Mouse (Mus musculus): Measurements from ENCODE around the gene Id3.

Id3 gene

GRCm38 (mm10) chr4:136129842-136130241 is 13.5 kb upstream of the Id3 start:
- H3K4me1 ChIP-seq (replicated peaks; ENCODE audit: low read depth, low read length), result peaks cover 14% of the 10 kb centered on the region
- no peaks in the 10 kb centered on the region for H3K36me3 ChIP-seq (ENCODE audit: insufficient read depth, low read length)
- TF ChIP-seq POU5F1 (IDR thresholded peaks at IDR 0.05; ENCODE audit: borderline replicate concordance, low read length), result no peak
- peak; percentile 44 for TF ChIP-seq CTCF (conservative IDR thresholded peaks at IDR 0.05; ENCODE audit: low read length)
- H3K27me3 ChIP-seq (ENCODE audit: insufficient read depth, low read length), result peaks cover 70% of the 10 kb centered on the region
- no peak overlapping the region for H3K4me3 ChIP-seq (replicated peaks; ENCODE audit: low read length)
- H3K9me3 ChIP-seq (ENCODE audit: low read length), result 0 out of 2 replicates have a peak, but pooled peaks cover 4% of the 10 kb centered on the region

GRCm38 (mm10) chr4:136133801-136134200 is 9.5 kb upstream of the Id3 start:
- H3K9me3 ChIP-seq (ENCODE audit: low read length), result 0 out of 2 replicates have a peak, but pooled peaks cover 4% of the 10 kb centered on the region
- no peaks in the 10 kb centered on the region for H3K36me3 ChIP-seq (ENCODE audit: insufficient read depth, low read length)
- no peak overlapping the region for H3K4me3 ChIP-seq (replicated peaks; ENCODE audit: low read length)
- TF ChIP-seq POU5F1 (IDR thresholded peaks at IDR 0.05; ENCODE audit: borderline replicate concordance, low read length) (no peak), CTCF (conservative IDR thresholded peaks at IDR 0.05; ENCODE audit: low read length) (no peak), NANOG (IDR thresholded peaks at IDR 0.05; ENCODE audit: borderline replicate concordance, low read length) (no peak)
- peaks cover 89% of the 10 kb centered on the region for H3K27me3 ChIP-seq (ENCODE audit: insufficient read depth, low read length)
- peaks cover 26% of the 10 kb centered on the region for H3K4me1 ChIP-seq (replicated peaks; ENCODE audit: low read depth, low read length)

DNA sequence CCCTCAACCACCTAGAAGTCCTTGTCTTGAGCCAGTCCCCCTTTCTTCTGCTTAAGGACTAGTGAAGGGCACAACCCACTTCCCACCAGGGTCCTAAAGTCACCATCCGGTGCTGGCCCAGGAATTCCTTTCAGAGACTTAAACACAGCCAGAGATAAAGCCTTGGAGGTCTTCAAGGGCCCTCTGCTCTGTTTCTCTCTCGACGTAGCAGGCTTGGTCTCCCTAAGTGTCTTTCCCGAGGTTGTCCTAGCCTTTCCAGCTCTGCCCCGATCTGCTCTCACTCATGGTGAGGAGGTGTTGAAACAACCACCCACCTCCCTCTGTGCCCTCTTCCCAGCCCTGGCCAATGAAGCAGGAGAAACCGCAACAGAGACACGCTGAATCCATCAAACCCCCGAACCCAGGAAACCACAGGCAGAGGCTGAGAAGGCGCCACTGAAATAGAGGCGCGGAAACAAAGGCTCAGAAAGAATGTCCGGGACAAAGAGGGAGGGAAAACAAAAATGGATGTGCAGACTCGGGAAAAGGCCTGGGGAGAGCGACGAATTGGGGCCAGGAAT is 8.8 kb upstream of the Id3 start:
- peaks cover 91% of the 10 kb centered on the region for H3K27me3 ChIP-seq (ENCODE audit: insufficient read depth, low read length)
- H3K4me1 ChIP-seq (replicated peaks; ENCODE audit: low read depth, low read length), result peaks cover 27% of the 10 kb centered on the region
- H3K36me3 ChIP-seq (ENCODE audit: insufficient read depth, low read length), result no peaks in the 10 kb centered on the region
- peak overlapping the region; percentile 74 for H3K4me3 ChIP-seq (replicated peaks; ENCODE audit: low read length)
- H3K9me3 ChIP-seq (ENCODE audit: low read length), result 0 out of 2 replicates have a peak, but pooled peaks cover 4% of the 10 kb centered on the region
- TF ChIP-seq CTCF (conservative IDR thresholded peaks at IDR 0.05; ENCODE audit: low read length) (no peak), NANOG (IDR thresholded peaks at IDR 0.05; ENCODE audit: borderline replicate concordance, low read length) (no peak), POU5F1 (IDR thresholded peaks at IDR 0.05; ENCODE audit: borderline replicate concordance, low read length) (no peak)

DNA sequence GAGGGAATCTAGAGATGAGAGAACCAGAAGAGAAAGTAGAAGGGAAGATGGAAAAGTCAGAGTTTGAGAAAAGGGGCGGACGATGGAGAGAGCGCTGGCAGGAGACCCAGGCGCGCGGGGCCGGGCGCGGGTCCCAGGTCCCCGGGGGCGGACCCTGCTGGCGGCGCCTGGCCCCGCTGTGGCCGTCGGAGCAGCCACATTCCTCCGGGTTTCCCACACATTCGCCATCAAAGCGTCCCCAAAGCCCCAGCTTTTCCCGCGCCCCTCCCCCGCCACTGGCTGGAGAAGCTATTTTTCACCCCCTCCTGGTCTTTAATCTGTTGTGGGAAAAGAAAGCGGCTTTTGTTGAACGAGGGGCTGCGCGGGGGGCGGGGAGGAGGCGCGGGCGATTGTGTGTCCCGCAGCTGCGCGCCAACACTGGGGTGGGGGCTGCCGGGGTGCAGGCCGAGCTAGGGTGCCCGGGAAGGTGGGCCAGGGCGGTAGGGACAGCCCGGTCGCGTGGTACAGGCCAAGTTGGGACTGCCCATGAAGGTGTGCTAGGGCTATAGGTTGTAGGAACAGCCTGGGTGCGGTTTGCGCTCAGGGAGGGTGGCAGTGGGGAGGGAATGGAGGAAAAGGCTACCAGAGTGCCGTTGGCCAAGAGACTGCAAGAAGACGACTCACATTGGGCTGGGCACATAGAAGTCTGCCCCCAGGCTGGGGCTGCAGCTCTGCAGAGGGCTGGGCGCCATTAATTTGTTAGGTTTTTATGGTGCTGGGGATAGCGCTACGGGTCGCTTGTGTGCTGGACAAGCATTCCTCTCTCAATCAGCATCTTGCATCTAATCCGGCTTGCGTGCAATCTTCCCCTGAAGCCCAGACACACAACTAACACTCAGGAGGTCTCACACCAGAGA is 8.1 kb upstream of the Id3 start:
- Histone ChIP-seq H3K4me1 (replicated peaks; ENCODE audit: low read depth, low read length) (peaks cover 34% of the 10 kb centered on the region), H3K36me3 (ENCODE audit: insufficient read depth, low read length) (no peaks in the 10 kb centered on the region), H3K4me3 (replicated peaks; ENCODE audit: low read length) (peak overlapping the region; percentile 74), H3K9me3 (ENCODE audit: low read length) (no peaks in the 10 kb centered on the region), H3K27me3 (ENCODE audit: insufficient read depth, low read length) (peaks cover 90% of the 10 kb centered on the region)
- TF ChIP-seq NANOG (IDR thresholded peaks at IDR 0.05; ENCODE audit: borderline replicate concordance, low read length) (no peak), POU5F1 (IDR thresholded peaks at IDR 0.05; ENCODE audit: borderline replicate concordance, low read length) (no peak), CTCF (conservative IDR thresholded peaks at IDR 0.05; ENCODE audit: low read length) (no peak)

DNA sequence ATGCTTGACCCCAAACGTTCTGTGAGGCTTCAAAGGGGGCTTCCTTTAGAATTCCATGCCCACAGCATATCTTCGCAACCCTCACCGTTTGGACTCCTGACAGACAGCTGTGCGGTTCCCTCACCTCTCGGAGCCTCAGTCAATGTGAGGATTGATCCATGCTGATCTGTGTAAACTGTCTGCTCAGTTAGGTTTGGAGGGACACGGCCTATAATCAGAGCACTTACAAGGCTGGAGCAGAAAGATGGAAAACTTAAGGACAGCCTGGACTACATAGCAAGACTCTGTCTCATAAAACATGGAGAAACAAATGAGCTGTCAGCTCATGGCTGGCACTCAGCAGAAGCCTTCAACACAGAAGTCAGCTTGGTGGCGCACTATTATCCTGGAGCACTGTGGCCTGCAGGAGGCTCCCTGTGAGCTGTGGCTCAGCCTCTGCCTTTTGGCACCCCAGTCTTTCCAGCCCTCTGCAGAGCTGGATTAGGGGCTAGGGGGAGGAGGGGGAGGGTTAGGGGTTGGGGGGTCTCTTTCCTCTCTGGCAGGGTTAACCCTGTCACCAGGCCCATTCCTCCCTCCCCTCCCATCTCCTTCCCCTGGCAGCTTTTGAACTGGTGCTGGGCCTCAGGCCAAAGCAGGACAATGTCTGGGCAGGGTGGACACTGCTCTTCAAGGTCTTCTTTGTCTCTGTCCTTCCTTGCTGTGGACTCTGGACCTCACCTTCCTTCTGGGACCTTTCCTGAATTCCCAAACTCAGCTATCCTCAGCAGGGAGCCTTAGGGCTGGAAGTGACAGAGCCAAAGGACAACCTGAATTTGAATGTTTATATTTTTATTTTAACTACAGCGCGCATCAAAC is 7.2 kb upstream of the Id3 start:
- Histone ChIP-seq H3K4me3 (replicated peaks; ENCODE audit: low read length) (0 out of 2 replicates have a peak overlapping the region, but pooled peaks have one; percentile 74), H3K9me3 (ENCODE audit: low read length) (no peaks in the 10 kb centered on the region), H3K36me3 (ENCODE audit: insufficient read depth, low read length) (no peaks in the 10 kb centered on the region), H3K4me1 (replicated peaks; ENCODE audit: low read depth, low read length) (peaks cover 41% of the 10 kb centered on the region), H3K27me3 (ENCODE audit: insufficient read depth, low read length) (peaks cover 89% of the 10 kb centered on the region)
- TF ChIP-seq CTCF (conservative IDR thresholded peaks at IDR 0.05; ENCODE audit: low read length) (no peak), NANOG (IDR thresholded peaks at IDR 0.05; ENCODE audit: borderline replicate concordance, low read length) (no peak), POU5F1 (IDR thresholded peaks at IDR 0.05; ENCODE audit: borderline replicate concordance, low read length) (no peak)

DNA sequence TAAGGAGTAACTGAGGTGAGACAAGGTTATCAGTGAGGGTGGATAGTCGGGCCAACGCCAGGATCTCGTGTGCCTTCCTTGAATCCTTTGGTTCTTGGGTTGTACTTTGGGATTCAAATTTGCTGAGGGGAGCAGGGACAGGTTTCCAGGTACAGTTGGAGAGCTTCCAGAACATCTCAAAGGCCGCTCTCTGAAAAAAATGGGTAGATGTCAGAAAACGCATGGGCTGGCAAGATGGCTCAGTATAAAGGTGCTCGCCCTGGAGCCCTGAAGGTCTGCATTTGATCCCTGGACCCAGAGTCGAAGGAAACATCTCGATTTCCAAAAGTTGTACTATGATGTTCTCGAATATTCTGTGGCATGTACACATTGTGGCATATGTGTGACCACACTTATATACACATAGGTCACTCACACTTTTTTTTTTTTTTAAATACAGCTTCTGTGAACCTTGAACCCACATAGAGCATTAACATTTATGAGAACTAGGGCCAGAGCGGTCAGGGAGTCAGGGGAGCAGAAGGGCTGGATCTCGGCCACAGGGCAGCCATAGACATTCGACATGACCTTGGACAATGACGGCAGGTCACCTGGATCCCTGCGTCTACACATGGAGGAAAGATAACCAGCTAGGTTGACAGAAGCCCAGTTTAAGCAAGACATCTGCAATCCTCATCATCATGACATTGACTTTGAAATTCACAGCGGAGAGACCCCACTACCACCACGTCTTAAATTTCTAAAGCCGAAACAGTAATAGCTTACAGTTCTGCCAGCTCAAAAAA is 3.8 kb upstream of the Id3 start:
- Histone ChIP-seq H3K9me3 (ENCODE audit: low read length) (peaks cover 4% of the 10 kb centered on the region; the same call in 1 of the 2 replicates), H3K36me3 (ENCODE audit: insufficient read depth, low read length) (no peaks in the 10 kb centered on the region), H3K4me1 (replicated peaks; ENCODE audit: low read depth, low read length) (peaks cover 57% of the 10 kb centered on the region), H3K4me3 (replicated peaks; ENCODE audit: low read length) (no peak overlapping the region), H3K27me3 (ENCODE audit: insufficient read depth, low read length) (peaks cover 87% of the 10 kb centered on the region)
- TF ChIP-seq POU5F1 (IDR thresholded peaks at IDR 0.05; ENCODE audit: borderline replicate concordance, low read length) (no peak), CTCF (conservative IDR thresholded peaks at IDR 0.05; ENCODE audit: low read length) (no peak), NANOG (IDR thresholded peaks at IDR 0.05; ENCODE audit: borderline replicate concordance, low read length) (no peak)

DNA sequence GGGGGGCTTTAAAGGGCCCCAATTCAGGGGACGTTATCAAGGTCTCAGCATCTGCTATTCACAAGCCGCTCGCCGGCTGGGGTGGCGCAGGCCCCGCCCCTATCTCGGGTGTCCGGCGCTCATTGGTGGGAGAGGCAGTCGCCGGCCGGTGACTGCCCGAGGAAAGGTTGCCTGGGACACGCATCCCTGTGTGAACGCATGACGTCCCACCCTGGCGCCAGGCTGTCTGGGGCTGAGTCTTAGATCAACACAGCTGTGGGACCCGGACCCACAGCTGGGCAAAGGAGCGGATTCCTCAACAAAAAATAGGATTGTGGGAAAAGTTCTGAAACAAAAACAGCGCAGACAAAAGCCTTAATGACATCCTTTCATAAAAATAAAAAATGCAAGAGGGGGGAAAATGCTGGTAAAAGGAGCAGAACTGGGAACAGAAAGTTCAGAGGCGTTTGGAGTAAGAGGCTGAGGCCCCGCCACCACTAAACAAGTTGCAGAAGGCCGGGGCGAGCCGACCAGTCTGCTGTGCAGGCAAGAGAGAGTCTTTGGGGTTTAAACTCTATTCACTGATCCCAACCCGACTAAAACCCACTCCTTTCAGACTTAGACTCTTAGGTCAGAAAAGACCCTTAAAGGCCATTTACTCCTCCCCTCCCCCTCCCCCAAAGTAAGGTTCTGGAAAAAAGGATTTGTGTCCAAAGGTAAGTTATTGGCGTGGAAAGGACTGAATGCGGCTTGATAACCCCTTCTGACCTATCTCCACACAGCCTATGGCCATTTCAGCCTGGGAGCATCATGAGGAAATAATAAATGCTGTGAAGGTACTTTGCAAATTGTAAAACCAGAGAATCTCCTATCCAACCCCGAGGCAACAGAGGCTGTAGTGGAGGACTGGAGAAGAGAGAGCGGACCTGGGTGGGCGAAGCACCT is 2.7 kb upstream of the Id3 start:
- TF ChIP-seq POU5F1 (IDR thresholded peaks at IDR 0.05; ENCODE audit: borderline replicate concordance, low read length), result no peak
- Histone ChIP-seq H3K36me3 (ENCODE audit: insufficient read depth, low read length) (0 out of 2 replicates have a peak, but pooled peaks cover 8% of the 10 kb centered on the region), H3K4me1 (replicated peaks; ENCODE audit: low read depth, low read length) (peaks cover 60% of the 10 kb centered on the region), H3K9me3 (ENCODE audit: low read length) (peaks cover 4% of the 10 kb centered on the region; the same call in 1 of the 2 replicates), H3K4me3 (replicated peaks; ENCODE audit: low read length) (peak overlapping the region; percentile 45; the same call in 1 of the 2 replicates), H3K27me3 (ENCODE audit: insufficient read depth, low read length) (peaks cover 87% of the 10 kb centered on the region)
